Mouse (Mus musculus) adrenal gland, adult 8-10 months (tissue): ENCODE measurements around the gene Cdk14. TPM values are rescaled to one million over a fixed set of nuclear protein-coding genes. Genes with fewer than 3 reads are reported as not detected.

Experiments used
- DNase-seq: peaks from one replicate; pipeline ENCODE4 v3.0.0; 2022
- microRNA-seq, 2 experiments: library from miRNA; unstranded; fragments of <30 nt; microRNA quantifications; one replicate each; pipeline ENCODE4 v1.2.0; 2022
- total RNA-seq, 4 experiments: library from RNA; stranded (reverse); gene quantifications; 2 replicates each; pipeline ENCODE4 v1.2.4; 2022

The Cdk14 gene
- total RNA-seq, 4 experiments from 2014 or later = 9.9 to 17.4 (median 11.8) TPM

- DNase-seq = no peak
These were observed 646.9 kb downstream of the Cdk14 start for GRCm38 (mm10) chr5:4773090-4773772.

DNA sequence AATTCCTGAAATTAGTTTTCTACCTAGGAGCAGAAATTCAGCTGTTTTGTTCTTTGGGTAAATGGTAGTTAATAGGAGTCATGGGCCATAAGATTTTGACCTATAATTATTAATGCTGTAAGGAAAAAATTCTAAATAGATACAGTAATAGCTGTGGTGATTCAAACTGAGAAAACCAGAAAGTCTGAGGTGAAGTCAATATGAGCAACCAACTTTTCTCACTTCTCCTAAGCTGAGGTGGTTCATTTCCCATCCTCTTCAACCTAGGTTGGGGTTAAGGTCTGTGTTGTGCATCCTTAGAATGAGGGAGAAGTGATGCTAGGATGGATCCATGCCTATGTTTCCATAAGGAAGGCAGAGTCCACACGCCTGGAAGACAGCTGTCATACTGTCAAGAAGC, 649.5 kb downstream of the Cdk14 start:
- DNase-seq = no peak

- DNase-seq = no peak
These were observed 652.2 kb downstream of the Cdk14 start for GRCm38 (mm10) chr5:4767896-4768295.

GRCm38 (mm10) chr5:4766719-4767118, 653.4 kb downstream of the Cdk14 start:
- DNase-seq = no peak

GRCm38 (mm10) chr5:4761891-4762290, 658.2 kb downstream of the Cdk14 start:
- DNase-seq = no peak

- DNase-seq = no peak
These were observed 661.6 kb downstream of the Cdk14 start for GRCm38 (mm10) chr5:4758331-4759080.

DNA sequence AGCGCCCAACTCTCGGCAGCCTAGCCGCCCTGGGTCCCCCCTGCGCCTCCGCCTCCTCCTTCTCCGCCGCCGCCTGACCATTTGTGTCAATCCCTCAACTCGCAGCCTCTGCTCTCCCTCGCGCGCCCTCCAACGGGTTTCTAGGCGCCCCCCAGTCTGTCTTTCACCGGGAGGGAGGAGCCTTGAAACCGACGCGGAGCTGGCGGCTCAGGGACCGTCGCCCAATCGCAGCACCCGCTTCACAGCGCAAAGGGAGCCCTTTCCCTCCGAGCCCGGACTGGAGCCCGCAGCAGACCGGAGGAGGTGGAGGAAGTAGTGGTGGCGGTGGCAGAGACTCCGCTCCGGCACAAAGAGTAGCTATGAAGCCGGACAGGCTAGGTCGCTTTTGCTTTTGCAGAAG, 662.2 kb downstream of the Cdk14 start, which contains the start of gene Fzd1:
Gene Fzd1, minus strand, starts transcription at position 134 of the 400 bp plus-strand sequence.
- peak; percentile 89 for DNase-seq

- DNase-seq = peak; percentile 31
These were observed 663.0 kb downstream of the Cdk14 start for GRCm38 (mm10) chr5:4756871-4757711.

GRCm38 (mm10) chr5:4756001-4756681, 664.0 kb downstream of the Cdk14 start:
- DNase-seq = no peak

DNA sequence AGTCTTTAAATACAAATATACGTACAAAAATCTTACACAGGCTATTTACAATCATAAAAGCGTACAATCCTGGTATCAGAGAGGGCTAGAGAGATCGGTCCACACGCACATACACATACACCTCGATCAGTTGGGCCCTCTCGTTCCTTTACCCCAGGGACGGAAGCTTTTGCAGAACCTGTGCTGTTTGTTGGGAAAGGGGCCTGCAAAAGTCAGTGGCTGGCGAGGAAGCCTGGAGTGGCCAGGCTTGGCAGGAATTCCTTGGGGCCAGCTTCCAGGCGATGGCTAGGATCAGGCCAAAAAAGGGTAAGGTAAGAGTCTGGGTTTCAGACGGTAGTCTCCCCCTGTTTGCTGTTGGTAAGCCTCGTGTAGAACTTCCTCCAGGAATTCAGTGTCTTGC, 664.8 kb downstream of the Cdk14 start:
- DNase-seq = no peak

- DNase-seq = no peak
These were observed 665.3 kb downstream of the Cdk14 start for GRCm38 (mm10) chr5:4754701-4755281.

Small RNAs within 50 kb of the gene (microRNA-seq; reads per million reads assigned to microRNA genes)
- 0 reads per million in 2 experiments for gene Gm25037
- 0 reads per million in 2 experiments for gene Gm44483

Other genes with a start within 250 kb of the Cdk14 start
- 1 to 10 TPM in 1 of 4 experiments, under 1 TPM in 2, not detected in 1; 0.52 to 2.3 (median 0.56) TPM for gene 1700015F17Rik, start 58.8 kb upstream of the Cdk14 start, total RNA-seq
- gene Cldn12, start 94.6 kb upstream of the Cdk14 start, total RNA-seq = 10 to 100 TPM; 22.1 to 24.2 (median 23.4) TPM
- gene Gtpbp10, start 139.2 kb upstream of the Cdk14 start, total RNA-seq = 10 to 100 TPM; 12.9 to 19.4 (median 15.4) TPM
- gene Gm8773, start 153.5 kb upstream of the Cdk14 start, total RNA-seq = not detected
- 10 to 100 TPM in 2 of 4 experiments, 1 to 10 TPM in 2; 6.1 to 22.5 (median 12.7) TPM for gene Cfap69, start 243.9 kb upstream of the Cdk14 start, total RNA-seq